In the genomic region with DNA sequence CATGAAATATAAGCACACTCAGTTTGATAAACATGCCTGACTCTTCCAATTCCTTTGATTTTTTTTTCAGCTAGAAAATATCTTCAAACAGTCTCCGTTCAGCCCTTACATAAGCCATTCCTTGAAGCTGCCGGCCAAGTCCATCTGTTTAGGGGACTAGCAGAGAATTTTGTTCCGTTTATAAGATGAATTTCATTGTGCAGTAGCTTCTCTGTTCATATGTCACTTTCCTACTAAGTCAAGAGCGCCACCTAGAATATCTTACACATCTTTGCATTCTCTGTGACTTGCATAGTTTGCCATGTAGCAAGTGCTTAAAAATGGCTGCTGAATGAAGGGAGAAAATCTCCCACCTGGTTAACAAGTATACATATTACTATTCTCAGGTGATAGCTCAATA, we compare ENCODE assay signal across 14 mouse cellular contexts. TPM values are rescaled to one million over a fixed set of nuclear protein-coding genes. Genes with fewer than 3 reads are reported as not detected.
DNase-seq lines count a peak whose midpoint lies in the region.
"Had no signal": no experiment of that assay in that cellular context is flagged by ENCODE, and none has a peak within 500 bp of the region (broad histone marks: within the 10 kb centered on the region; RNA-seq: fewer than 3 reads in every experiment).

No protein-coding gene starts in this region.

- no peaks in the 10 kb centered on the region for H3K36me3 ChIP-seq in limb, embryonic 10.5 days
- H3K36me3 ChIP-seq: heart, embryonic 13.5 days; hindbrain, embryonic 15.5 days had no signal

- H3K27me3 ChIP-seq in limb, embryonic 10.5 days (ENCODE audit: low read depth, poor library complexity, severe bottlenecking): no peaks in the 10 kb centered on the region
- H3K27me3 ChIP-seq: heart, embryonic 13.5 days; hindbrain, embryonic 15.5 days had no signal

- H3K9me3 ChIP-seq in limb, embryonic 10.5 days (replicated peaks): no peaks in the 10 kb centered on the region
- H3K9me3 ChIP-seq: heart, embryonic 13.5 days; hindbrain, embryonic 15.5 days had no signal

- 85% methylated on average over 4 of the region's 4 CpGs for WGBS in limb, embryonic 10.5 days

- peak; percentile 53 for DNase-seq in cerebellum, adult 9-10 months
- DNase-seq in cerebellum, postnatal 4 days (ENCODE audit: low spot score in 2 of 2): no peak
- peak; percentile 8 for DNase-seq in layer of hippocampus, adult 11-12 months (ENCODE audit: low spot score)
- DNase-seq in layer of hippocampus, adult 9-10 months (ENCODE audit: low spot score): no peak
- peak; percentile 13 for DNase-seq in right cerebral cortex, adult 18-20 months
- DNase-seq in right cerebral cortex, postnatal 36 days (ENCODE audit: low spot score in 2 of 2): no peak
- DNase-seq in naive thymus-derived CD4-positive, alpha-beta T cell, adult 2 months (ENCODE audit: low read depth): peak; percentile 13
- no peak for DNase-seq in limb, embryonic 10.5 days (ENCODE audit: low spot score)
- DNase-seq: gastrocnemius, postnatal 10 days; thymus, postnatal 4 days had no signal

- H3K4me1 ChIP-seq in limb, embryonic 10.5 days: peaks cover 8% of the 10 kb centered on the region
- H3K4me1 ChIP-seq: hindbrain, embryonic 15.5 days had no signal

- no peak overlapping the region for H3K27ac ChIP-seq in limb, embryonic 10.5 days
- H3K27ac ChIP-seq: heart, embryonic 13.5 days; hindbrain, embryonic 15.5 days; liver, embryonic 14.5 days had no signal

- H3K4me3 ChIP-seq in limb, embryonic 10.5 days: no peak overlapping the region
- H3K4me3 ChIP-seq: erythroblast, embryonic 14.5 days; heart, embryonic 13.5 days; hindbrain, embryonic 15.5 days had no signal

RNA-seq across cellular contexts. Expression of gene Vcam1, which starts 51.0 kb away (rescaled TPM):
- polyA plus RNA-seq in limb, embryonic 10.5 days (2016; fragmentation: Nextera tagmentation; extraction: Ambion mirVana): 35.6 and 68.9 TPM in 2 replicates

Comparison
In these comparisons a context has a peak if more than half of its experiments do, and no peak if none do; other contexts are left out.
1. DNase-seq: peak in cerebellum, adult 9-10 months (single experiment), layer of hippocampus, adult 11-12 months (single experiment), right cerebral cortex, adult 18-20 months (single experiment) and naive thymus-derived CD4-positive, alpha-beta T cell, adult 2 months (single experiment); none in cerebellum, postnatal 4 days (0 of 2), layer of hippocampus, adult 9-10 months (single experiment), right cerebral cortex, postnatal 36 days (0 of 2) and limb, embryonic 10.5 days (single experiment).